Mouse (Mus musculus) megakaryocyte-erythroid progenitor cell, adult 5-6 weeks (primary cell): Measurements from ENCODE around the gene Nxf1. TPM values are rescaled to one million over a fixed set of nuclear protein-coding genes. Genes with fewer than 3 reads are reported as not detected.

Experiments used
- ATAC-seq: replicated peaks from 2 replicates; pipeline ENCODE4 v1.8.0; 2016; ENCODE audit warnings: mild to moderate bottlenecking, inconsistent platforms; ENCODE audit not compliant: severe bottlenecking, poor library complexity, low FRiP score, low TSS enrichment
- total RNA-seq, 2 experiments: library from RNA; stranded (forward) in 1 of 2; stranded (reverse) in 1 of 2; fragments of 200-1000, 215-1000 nt in 1 of 2; fragments of >200 nt in 1 of 2; fragmentation: Nextera tagmentation in 1 of 2; gene quantifications; 2 replicates each; pipeline ENCODE4 v1.2.3; 2014 to 2017

Nxf1 gene
- total RNA-seq, 2 experiments from 2014 or later = 161 to 530 TPM

DNA sequence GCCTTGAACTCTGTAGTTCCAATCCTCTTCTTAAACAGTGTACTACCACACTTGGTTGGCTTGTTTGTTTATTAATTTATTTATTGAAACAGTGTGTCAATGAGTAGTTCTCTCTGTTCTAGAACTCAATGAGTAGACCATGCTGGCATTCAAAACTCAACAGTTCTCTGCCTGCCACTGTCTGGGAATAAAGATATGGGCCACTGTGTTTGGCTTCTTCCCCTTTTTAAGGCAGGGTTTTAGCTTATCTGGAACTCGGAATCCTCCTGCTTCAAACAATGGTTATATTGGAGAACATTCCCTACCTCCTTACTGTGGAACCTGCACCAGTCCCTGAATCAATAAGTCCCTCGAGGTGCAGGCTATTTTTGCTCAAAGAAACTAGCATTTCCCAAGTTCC, 2.0 kb downstream of the Nxf1 start:
- no peak for ATAC-seq

DNA sequence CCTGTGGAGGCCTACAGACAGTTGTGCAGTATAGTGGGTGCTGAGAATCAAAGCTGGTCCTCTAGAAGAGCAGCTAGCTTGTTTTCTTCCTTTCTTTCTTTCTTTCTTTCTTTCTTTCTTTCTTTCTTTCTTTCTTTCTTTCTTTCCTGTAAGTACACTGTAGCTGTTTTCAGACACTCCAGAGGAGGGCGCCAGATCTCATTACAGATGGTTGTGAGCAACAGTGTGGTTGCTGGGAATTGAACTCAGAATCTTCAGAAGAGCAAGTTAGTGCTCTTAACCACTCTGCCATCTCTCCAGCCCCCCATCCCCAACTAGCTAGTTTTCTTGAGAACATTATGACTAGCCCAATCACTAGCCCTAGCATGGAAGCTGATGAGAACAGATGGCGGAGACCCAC, 3.9 kb downstream of the Nxf1 start:
- ATAC-seq = no peak

DNA sequence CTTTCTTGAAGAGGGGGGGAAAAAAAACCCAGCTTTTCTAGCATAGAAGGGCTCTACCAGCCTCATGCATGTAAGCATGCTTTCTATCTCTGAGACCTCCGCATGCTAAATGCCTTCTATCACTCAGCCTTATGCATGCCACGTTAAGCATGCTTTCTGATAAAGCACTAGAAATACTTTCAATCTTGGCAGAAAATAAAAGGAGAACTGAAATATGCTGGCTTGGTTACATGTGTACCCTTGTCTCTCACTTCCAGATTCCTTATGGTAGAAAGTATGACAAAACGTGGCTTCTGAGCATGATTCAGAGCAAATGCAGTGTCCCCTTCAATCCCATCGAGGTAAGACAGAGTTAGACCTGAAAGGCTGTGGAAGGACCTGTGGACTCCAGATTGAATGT, 6.4 kb downstream of the Nxf1 start:
- no peak for ATAC-seq

DNA sequence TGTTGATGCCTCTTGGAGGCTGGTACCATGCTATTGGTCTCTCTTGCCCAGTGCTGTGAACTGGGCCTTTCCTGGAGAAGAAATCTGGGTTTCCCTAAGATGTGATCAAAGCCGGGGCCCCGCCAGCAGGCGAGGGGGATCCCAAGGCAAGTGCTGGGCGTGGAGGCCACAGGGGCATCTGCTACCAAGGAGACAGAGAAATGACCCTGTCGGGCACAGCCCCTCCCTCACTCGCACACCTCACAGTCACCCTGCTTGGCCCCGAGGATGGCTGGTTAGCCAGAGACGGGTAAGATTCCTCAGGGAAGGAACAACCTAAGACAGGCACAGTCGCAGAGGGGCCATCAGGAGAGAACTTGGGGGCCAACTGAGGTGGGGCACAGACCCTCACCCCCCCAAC, 8.7 kb downstream of the Nxf1 start:
- no peak for ATAC-seq

DNA sequence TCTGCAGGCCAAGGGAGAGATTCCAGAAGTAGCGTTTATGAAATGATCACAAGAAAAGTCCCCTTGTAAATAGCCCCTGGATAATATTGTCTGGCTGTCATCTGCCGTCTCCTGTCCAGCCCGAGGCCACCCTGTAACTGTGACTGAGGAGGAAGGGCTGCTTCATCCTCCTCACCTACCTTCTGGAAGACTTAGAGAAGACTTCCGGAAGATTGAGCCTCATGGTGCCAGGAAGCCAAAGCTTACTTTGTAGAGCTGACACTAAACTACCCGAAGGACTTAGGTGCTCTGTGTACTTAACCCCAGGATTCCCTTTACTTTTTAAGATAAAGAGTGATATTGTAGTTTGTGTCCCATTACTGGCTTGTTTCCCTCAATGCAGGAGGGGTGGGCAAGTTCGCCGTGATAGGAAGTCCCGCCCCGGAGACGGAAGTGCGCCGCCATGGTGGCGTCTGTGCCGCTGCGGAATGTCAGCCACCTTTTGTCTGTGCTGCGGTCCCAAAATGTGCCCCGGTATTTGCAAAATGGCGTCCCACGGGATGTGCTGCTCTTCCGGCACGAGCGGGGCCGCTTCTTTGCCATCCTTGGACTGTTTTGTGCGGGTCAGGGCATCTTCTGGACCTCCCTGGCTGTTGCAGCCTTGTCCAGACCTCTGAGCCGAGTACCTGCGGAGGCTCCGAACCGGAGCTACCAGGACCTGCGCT, 13.8 kb downstream of the Nxf1 start, which contains the start of gene Tmem223:
TSS of gene Tmem223 (plus strand) at position 430 of the 704 bp plus-strand sequence.
- ATAC-seq = peak; percentile 58

DNA sequence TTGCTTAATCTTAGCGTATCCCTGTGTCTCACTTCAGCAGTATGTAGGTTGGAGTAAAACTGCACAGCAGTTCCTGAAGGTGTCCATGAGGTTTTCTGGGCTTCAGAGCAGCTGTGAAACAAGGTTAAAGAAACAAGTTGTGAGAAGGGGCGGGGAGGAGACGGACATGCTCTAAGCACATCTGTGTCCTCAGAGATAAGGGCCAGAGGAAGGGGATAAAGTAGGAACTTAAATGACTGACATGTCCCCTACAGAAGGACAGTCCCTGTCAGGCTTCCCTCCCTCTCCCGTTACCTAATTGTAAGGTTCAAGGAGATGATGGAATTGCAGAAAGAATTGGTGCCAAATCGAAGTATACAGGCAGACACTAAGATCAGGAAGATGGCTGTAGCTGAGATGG, 16.1 kb downstream of the Nxf1 start:
- ATAC-seq = peak; percentile 34; the same call in 1 of the 2 replicates

DNA sequence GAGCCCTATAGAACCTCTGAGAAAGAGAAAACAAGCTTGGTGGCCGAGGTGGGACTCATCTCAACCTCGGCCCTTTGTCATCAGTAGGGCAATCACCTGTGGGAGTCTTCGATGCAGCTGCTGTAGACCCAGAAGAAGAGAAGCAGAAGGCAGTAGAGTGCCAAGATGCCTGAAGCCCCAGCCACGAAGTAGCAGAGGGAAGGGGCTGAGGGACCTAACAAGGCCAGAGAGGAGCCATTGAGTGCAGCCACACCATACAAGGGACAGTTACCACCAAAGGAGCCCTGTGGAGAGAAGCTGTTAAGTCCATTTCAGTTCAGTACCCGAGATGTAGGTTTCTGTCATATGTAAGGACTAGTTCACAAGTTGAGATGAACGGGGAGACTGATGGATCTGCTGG, 16.5 kb downstream of the Nxf1 start:
- ATAC-seq = no peak

DNA sequence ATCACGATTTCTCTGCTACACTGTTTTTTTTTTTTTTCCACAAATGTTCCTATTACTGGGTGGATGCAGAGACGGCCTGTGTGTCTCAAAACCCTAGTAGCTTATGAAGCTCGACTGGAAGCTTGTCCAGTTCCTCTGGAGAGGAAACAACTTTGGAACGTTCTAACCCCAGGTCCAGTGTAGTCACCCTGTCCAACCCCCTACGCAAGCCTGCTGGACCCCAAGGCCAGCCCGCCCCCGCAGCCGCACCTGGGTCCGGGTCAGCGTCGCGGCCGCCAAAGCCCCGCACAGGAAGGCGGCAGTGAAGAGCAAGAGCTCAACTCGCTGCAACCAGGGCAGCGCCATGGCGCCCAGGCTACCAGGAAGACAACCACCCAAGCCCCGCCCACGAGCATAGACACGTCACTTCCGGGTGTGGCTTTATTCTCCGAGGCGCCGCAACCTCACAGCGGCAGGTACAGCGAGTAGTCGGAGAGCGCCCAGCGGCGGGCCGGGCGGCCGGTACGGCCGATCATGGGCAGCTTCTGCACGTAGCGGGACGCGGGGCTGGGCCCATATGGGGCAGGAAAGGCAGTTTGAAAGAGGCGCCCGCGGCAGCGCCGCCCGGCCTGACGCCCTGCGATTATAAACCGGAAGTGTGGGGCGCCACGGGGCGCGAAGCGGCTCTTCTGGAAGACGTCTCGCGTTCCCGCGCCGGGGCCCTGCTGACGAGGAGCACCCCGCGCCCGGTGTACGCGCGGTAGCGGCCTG, 17.4 kb downstream of the Nxf1 start, which contains the start of gene Tmem179b:
TSS of gene Tmem179b (minus strand) at position 382 of the 750 bp plus-strand sequence.
- ATAC-seq = peak; percentile 64

DNA sequence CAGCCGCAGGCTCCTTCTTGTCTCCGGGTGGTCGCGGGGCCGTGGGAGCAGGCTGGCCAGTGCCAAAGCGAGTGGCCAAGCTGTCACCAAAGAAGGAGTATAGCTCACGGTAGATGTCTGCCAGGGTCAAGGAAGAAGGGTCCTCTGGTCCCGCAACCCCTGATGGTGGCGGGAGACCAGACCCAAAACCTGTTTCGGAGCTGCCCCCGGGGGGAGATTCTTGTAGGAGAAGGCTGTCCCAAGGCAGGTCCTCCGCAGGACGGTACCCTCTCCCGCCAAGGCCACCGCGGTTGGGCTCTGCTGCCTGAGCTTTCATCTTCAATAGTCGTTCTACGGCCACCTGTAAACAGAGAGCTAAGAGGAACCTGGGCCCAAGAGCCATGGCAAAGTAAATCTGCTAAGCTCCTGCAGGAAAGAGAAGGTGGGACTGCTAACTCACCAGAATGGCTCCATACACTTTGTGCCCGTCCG, 18.1 kb downstream of the Nxf1 start:
- no peak for ATAC-seq

DNA sequence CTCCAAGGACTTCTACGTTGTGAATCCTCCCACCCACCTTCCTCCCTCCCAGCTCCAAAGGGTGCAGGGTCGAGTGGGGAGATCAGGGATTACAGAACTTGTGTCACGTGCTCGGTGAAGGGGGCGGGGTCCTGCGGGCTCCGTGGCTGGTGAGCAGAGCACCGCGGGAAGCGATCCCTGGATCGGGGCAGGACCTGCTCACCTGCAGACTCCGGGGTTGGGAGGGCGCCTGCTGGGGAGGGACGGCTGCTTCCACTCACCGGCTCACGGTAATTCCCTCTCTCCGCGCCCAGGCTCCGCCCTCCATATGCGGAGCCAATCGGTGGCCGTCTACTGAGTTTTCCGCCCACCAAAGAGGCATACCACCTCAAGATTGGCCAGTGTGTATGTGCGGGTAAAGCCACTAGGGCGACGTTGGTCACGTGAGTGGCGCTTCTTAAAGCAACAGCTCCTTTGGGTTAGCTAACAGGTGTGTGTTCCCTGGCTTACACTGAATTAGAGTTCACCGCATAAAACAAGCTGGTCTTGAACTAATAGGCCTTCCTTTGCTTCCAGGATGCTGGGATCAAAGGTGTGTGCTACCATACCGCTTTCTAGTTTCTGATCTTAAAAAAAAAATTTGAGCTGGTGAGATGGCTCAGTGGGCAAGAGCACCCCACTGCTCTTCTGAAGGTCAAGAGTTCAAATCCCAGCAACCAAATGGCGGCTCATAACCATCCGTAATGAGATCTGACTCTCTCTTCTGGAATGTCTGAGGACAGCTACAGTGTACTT, 29.3 kb downstream of the Nxf1 start, which contains the start of gene Taf6l:
TSS of gene Taf6l (minus strand) at position 410 of the 774 bp plus-strand sequence.
- peak; percentile 99 for ATAC-seq

DNA sequence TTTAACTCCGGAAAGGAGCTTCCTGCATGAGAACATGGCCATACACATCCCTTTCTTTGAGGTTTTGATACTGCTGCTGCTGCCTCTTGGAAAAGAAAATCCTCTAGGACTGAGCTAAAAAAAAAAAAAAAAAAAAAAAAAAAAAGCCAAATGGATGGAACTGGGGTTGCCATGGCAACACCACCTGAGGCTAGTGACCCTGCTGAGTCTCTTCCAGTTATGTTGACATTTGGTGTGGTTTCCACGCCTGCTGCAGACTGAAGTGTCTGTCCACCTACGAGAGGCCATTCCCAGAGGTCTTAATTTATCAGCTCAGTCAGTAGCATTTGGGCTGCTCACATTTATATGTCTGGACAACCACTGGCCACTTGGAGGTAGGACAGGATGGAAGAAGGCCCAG, 31.6 kb downstream of the Nxf1 start:
- ATAC-seq = no peak

DNA sequence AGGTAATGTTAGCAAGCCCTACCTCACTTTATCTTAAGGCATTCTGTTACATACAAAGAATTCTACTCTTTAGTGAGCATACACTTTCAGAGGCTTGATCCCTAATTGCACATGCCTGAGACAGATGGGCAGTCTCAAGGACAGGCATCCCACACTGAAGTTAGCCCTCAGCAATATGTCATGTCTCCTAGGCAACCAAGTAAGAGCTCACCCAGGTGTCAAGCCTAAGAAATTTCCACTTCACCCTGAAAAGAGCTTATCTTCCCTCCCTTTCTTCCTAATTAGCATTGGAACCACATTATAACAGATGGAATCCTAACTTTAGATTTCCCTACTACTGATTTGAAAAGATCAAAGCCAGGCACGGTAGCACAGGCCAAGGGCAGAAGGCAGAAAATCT, 32.3 kb downstream of the Nxf1 start:
- no peak for ATAC-seq

DNA sequence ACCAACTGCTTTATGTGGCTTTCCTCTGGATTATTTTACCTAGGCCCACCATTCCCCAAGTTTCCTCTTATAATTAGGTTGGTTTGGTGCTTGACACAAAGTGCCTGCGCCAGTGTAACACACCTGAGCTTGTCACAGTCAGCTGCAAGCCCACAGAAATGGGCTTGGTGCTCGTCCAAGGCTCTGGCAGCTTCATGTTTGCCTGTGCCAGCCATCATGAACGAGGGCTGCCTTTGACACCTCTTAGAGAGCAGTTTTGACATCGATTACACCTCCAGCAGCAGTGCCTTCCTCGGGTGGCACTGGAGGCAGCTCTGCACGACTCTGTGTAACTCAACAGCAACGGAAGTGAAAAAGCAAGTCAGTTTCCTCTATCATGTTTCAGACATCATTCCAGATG, 33.3 kb downstream of the Nxf1 start:
- ATAC-seq = no peak

DNA sequence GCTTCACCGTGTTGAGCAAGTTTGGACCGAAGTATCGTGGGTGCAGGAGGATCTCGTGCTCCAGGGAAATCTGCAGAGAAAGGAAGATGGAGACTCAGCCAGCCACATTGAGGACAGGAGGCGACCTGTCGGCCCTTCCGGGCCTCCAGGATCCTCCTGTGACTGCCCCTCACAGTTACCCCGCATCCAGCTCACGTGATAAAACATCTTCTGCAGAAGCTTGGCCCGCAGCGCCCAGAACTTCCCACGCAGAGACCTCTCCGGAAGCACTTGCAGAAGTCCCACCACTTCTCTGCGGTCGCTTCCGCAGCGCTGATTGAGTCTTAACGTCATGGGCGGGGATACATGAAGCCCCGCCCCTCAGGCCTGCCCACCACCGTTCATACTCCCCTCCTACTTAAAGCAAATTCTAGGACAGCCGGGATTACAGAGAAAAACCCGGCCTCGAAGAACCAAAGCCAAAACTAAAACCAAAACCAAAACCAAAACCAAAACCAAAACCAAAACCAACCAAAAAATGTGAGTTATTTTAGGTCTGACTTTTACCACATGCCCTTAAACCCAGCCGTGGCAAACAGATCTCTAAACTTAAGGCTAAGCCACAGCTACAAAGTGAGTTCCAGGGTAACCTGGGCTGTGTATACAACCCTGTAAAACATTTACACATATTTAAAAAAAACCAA, 41.5 kb downstream of the Nxf1 start, which contains the start of gene Polr2g:
TSS of gene Polr2g (minus strand) at position 314 of the 683 bp plus-strand sequence.
- peak; percentile 78 for ATAC-seq

DNA sequence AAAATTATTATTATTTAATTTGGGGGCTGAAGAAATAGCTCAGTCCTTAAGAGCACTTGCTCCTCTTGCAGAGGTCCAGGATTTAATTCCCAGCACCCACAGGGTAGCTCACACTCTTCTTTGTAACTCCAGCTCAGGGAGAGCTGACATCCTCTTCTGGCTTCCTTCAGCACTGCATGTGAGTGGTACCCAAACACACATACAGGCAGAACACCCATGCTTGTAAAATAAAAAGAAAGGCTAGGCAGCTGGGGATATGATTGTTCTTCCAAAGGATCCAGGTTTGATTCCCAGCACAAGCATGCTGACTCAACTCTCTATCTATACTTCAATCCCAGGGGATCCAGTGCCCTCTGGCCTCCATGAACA, 42.1 kb downstream of the Nxf1 start:
- no peak for ATAC-seq

DNA sequence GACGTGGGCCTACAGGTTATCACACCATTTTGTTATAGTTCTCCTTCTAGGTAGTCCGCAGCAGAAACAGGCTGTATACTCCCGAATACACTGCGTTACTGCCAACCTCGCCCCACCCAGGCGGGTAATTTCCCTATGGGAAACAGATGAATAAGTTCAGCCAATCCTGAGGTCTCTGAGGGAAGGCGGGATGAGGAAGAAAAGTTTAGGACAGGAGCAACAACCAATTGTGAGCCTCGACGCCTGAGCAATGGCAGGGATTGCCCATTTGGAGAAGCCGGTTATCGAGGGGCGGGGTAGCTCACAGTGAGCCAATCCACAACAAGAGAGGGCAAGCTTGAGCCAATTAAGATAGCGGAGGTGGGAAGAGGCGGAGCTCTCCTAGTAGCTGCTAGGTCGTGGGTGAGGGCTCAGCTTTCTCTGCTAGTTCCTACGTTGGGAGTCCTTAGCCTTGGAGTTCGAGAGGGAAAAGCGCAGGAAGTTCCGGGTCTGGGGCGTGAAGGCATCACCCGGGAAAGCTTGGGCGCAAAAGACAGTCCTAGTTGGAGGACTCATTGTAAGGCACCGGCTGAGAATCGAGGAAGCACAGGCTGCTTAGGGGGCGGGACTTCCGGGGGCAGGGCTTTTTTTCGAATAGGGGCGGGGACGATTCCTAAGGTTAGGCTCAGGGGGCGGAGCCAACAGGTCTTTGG, 45.4 kb downstream of the Nxf1 start, which contains the start of gene Zbtb3:
TSS of gene Zbtb3 (plus strand) at position 426 of the 692 bp plus-strand sequence.
- peak; percentile 95 for ATAC-seq

DNA sequence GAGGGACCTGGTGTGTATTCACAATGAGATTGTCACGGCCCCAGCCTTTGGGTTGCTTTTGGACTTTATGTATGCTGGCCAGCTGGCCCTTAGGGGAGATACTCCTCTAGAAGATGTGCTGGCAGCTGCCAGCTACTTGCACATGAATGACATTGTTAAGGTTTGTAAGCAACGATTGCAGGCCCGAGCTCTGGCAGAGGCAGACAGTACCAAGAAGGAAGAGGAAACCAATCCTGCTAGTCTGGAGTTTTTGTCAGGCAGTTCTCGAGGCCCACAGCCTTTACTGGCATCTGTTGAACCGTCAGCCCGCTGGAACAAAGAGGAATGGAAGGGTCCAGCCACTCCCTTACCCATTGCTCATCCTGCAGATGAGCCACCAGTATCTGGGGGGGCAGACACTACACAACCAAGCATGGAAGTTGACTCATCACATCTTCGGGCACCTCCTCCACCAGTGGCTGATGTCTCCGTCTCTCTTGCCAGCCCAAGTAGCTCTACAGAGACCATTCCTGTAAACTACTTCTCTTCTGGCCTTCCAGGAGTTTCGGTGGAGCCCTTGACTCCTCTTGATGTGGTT, 46.4 kb downstream of the Nxf1 start:
- ATAC-seq = no peak

DNA sequence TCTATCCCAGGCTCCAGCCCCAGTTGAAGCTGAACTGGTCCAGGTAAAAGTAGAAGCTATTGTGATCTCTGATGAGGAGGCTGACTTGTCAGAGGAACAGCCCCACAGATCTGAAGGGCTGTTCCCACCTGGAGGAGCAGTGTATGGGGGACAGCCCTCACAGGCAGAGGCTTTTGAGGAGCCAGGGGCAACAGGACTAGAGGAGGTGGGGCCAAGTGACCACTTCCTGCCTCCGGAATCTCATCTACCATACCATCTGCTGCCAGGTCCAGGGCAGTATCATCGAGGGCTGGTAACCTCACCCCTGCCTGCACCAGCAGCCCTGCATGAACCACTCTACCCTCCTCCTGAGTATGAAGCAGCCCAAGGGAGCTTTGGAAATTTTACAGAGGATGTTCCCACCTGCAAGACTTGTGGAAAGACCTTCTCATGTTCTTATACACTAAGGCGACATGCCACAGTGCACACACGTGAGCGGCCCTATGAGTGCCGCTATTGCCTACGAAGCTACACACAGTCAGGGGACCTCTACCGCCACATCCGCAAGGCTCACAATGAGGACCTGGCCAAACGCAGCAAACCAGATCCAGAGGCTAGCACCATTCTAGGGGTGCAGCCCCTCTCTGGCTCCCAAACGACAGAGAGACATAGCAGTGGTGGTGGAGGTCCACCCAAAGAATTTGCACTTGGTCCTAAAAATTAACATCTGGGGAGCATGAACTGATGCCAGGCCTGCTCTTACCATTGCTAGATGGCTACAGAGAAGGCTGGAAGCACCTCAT, 47.2 kb downstream of the Nxf1 start:
- ATAC-seq = no peak
